Mouse (Mus musculus): ENCODE measurements around the gene Rftn1. TPM values are rescaled to one million over a fixed set of nuclear protein-coding genes. Genes with fewer than 3 reads are reported as not detected.

Gene Rftn1
- polyA plus RNA-seq, 1 experiment = 102 TPM

- H3K27ac ChIP-seq (ENCODE audit: control insufficient read depth, insufficient read depth, low read length) = peak overlapping the region; percentile 80
- peak; percentile 46 for DNase-seq
- TF ChIP-seq CTCF (IDR thresholded peaks at IDR 0.05; ENCODE audit: borderline replicate concordance, control insufficient read depth, extremely low read depth, insufficient read depth, low read length, poor library complexity) (no peak), POLR2A (IDR thresholded peaks at IDR 0.05; ENCODE audit: control insufficient read depth, extremely low read depth, insufficient read depth, low read length, poor library complexity) (no peak)
Observed at GRCm38 (mm10) chr17:50185616-50186015, 4.9 kb downstream of the Rftn1 start.

GRCm38 (mm10) chr17:50185083-50185482 is 5.4 kb downstream of the Rftn1 start:
- no peaks in the 10 kb centered on the region for H3K36me3 ChIP-seq (ENCODE audit: control insufficient read depth, insufficient read depth, low read length)
- whole genome bisulfite sequencing = 88% methylated on average over 4 of the region's 4 CpGs
- H3K27ac ChIP-seq (ENCODE audit: control insufficient read depth, insufficient read depth, low read length) = peak overlapping the region; percentile 80
- TF ChIP-seq CTCF (IDR thresholded peaks at IDR 0.05; ENCODE audit: borderline replicate concordance, control insufficient read depth, extremely low read depth, insufficient read depth, low read length, poor library complexity) (no peak), POLR2A (IDR thresholded peaks at IDR 0.05; ENCODE audit: control insufficient read depth, extremely low read depth, insufficient read depth, low read length, poor library complexity) (no peak)
- no peaks in the 10 kb centered on the region for H3K27me3 ChIP-seq (ENCODE audit: control insufficient read depth, insufficient read depth, low read length)
- H3K4me1 ChIP-seq (replicated peaks; ENCODE audit: control insufficient read depth, insufficient read depth, low read length) = peaks cover 40% of the 10 kb centered on the region
- H3K4me3 ChIP-seq (ENCODE audit: control insufficient read depth, insufficient read depth, low read length) = no peak overlapping the region
- DNase-seq = no peak

More at GRCm38 (mm10) chr17:50185616-50186015, 4.9 kb downstream of the Rftn1 start:
- peaks cover 39% of the 10 kb centered on the region for H3K4me1 ChIP-seq (replicated peaks; ENCODE audit: control insufficient read depth, insufficient read depth, low read length)
- H3K4me3 ChIP-seq (ENCODE audit: control insufficient read depth, insufficient read depth, low read length) = no peak overlapping the region
- WGBS = 29% methylated on average over 5 of the region's 5 CpGs
- no peaks in the 10 kb centered on the region for H3K36me3 ChIP-seq (ENCODE audit: control insufficient read depth, insufficient read depth, low read length)
- H3K27me3 ChIP-seq (ENCODE audit: control insufficient read depth, insufficient read depth, low read length) = no peaks in the 10 kb centered on the region

GRCm38 (mm10) chr17:50184217-50185038 is 6.0 kb downstream of the Rftn1 start:
- DNase-seq = no peak
- 96% methylated on average over 12 of the region's 12 CpGs for WGBS

GRCm38 (mm10) chr17:50183300-50183699 is 7.2 kb downstream of the Rftn1 start:
- Histone ChIP-seq H3K4me1 (replicated peaks; ENCODE audit: control insufficient read depth, insufficient read depth, low read length) (peaks cover 33% of the 10 kb centered on the region), H3K27me3 (ENCODE audit: control insufficient read depth, insufficient read depth, low read length) (no peaks in the 10 kb centered on the region), H3K27ac (ENCODE audit: control insufficient read depth, insufficient read depth, low read length) (no peak overlapping the region), H3K36me3 (ENCODE audit: control insufficient read depth, insufficient read depth, low read length) (no peaks in the 10 kb centered on the region), H3K4me3 (ENCODE audit: control insufficient read depth, insufficient read depth, low read length) (no peak overlapping the region)
- DNase-seq = no peak
- WGBS = 96% methylated on average over 4 of the region's 4 CpGs
- no peak for TF ChIP-seq POLR2A (IDR thresholded peaks at IDR 0.05; ENCODE audit: control insufficient read depth, extremely low read depth, insufficient read depth, low read length, poor library complexity)
- no peak for TF ChIP-seq CTCF (IDR thresholded peaks at IDR 0.05; ENCODE audit: borderline replicate concordance, control insufficient read depth, extremely low read depth, insufficient read depth, low read length, poor library complexity)

More at GRCm38 (mm10) chr17:50184217-50185038, 6.0 kb downstream of the Rftn1 start:
- no peaks in the 10 kb centered on the region for H3K36me3 ChIP-seq (ENCODE audit: control insufficient read depth, insufficient read depth, low read length)
- H3K27ac ChIP-seq (ENCODE audit: control insufficient read depth, insufficient read depth, low read length) = no peak overlapping the region; the same call in 1 of the 2 replicates
- TF ChIP-seq POLR2A (IDR thresholded peaks at IDR 0.05; ENCODE audit: control insufficient read depth, extremely low read depth, insufficient read depth, low read length, poor library complexity) (no peak), CTCF (IDR thresholded peaks at IDR 0.05; ENCODE audit: borderline replicate concordance, control insufficient read depth, extremely low read depth, insufficient read depth, low read length, poor library complexity) (no peak)
- H3K4me3 ChIP-seq (ENCODE audit: control insufficient read depth, insufficient read depth, low read length) = no peak overlapping the region
- H3K4me1 ChIP-seq (replicated peaks; ENCODE audit: control insufficient read depth, insufficient read depth, low read length) = peaks cover 42% of the 10 kb centered on the region
- no peaks in the 10 kb centered on the region for H3K27me3 ChIP-seq (ENCODE audit: control insufficient read depth, insufficient read depth, low read length)

- TF ChIP-seq POLR2A (IDR thresholded peaks at IDR 0.05; ENCODE audit: control insufficient read depth, extremely low read depth, insufficient read depth, low read length, poor library complexity) = no peak
- 68% methylated on average over 3 of the region's 3 CpGs for WGBS
Observed at GRCm38 (mm10) chr17:50182542-50182951, 7.9 kb downstream of the Rftn1 start.

GRCm38 (mm10) chr17:50180899-50181570 is 9.4 kb downstream of the Rftn1 start:
- peaks cover 4% of the 10 kb centered on the region for H3K36me3 ChIP-seq (ENCODE audit: control insufficient read depth, insufficient read depth, low read length)
- H3K4me3 ChIP-seq (ENCODE audit: control insufficient read depth, insufficient read depth, low read length) = no peak overlapping the region
- no peaks in the 10 kb centered on the region for H3K27me3 ChIP-seq (ENCODE audit: control insufficient read depth, insufficient read depth, low read length)
- DNase-seq = no peak
- peaks cover 28% of the 10 kb centered on the region for H3K4me1 ChIP-seq (replicated peaks; ENCODE audit: control insufficient read depth, insufficient read depth, low read length)
- 90% methylated on average over 4 of the region's 4 CpGs for WGBS
- H3K27ac ChIP-seq (ENCODE audit: control insufficient read depth, insufficient read depth, low read length) = no peak overlapping the region
- no peak for TF ChIP-seq CTCF (IDR thresholded peaks at IDR 0.05; ENCODE audit: borderline replicate concordance, control insufficient read depth, extremely low read depth, insufficient read depth, low read length, poor library complexity)
- no peak for TF ChIP-seq POLR2A (IDR thresholded peaks at IDR 0.05; ENCODE audit: control insufficient read depth, extremely low read depth, insufficient read depth, low read length, poor library complexity)

More at GRCm38 (mm10) chr17:50182542-50182951, 7.9 kb downstream of the Rftn1 start:
- Histone ChIP-seq H3K4me1 (replicated peaks; ENCODE audit: control insufficient read depth, insufficient read depth, low read length) (peaks cover 33% of the 10 kb centered on the region), H3K4me3 (ENCODE audit: control insufficient read depth, insufficient read depth, low read length) (no peak overlapping the region), H3K27me3 (ENCODE audit: control insufficient read depth, insufficient read depth, low read length) (no peaks in the 10 kb centered on the region), H3K27ac (ENCODE audit: control insufficient read depth, insufficient read depth, low read length) (no peak overlapping the region), H3K36me3 (ENCODE audit: control insufficient read depth, insufficient read depth, low read length) (peaks cover 2% of the 10 kb centered on the region)
- no peak for DNase-seq

All from thymus, adult 2 months (tissue).